Mouse (Mus musculus): ENCODE measurements around the gene P4ha2. TPM values are rescaled to one million over a fixed set of nuclear protein-coding genes. Genes with fewer than 3 reads are reported as not detected.

Gene P4ha2
- not detected for polyA plus RNA-seq (2017; shearing (Covaris generic))

GRCm38 (mm10) chr11:54100045-54100691, at the start of gene P4ha2:
P4ha2 (plus strand) TSS chr11:54100095.
- no peak for ATAC-seq

- ATAC-seq = no peak
Measured at GRCm38 (mm10) chr11:54050205-54050604, 49.7 kb upstream of the P4ha2 start.

DNA sequence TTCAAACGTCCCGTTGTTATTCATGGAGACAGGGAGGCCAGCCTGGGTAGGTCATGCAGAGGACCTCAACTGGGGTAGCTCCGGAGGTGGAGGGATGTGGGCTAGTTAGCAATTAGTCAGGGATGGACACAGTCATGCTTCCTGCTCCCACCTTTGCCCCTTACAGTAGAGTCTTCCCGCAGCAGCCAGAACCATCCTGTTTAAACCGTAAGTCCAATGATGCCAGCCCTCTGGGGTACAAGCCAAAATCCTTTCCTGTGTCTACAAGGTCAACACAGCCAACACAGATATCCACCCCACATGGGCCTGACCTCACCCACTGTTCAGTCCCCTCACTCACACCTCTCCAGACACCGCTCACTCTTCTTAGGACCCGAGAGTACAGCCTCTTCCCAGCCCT, 48.7 kb upstream of the P4ha2 start:
- no peak for ATAC-seq

DNA sequence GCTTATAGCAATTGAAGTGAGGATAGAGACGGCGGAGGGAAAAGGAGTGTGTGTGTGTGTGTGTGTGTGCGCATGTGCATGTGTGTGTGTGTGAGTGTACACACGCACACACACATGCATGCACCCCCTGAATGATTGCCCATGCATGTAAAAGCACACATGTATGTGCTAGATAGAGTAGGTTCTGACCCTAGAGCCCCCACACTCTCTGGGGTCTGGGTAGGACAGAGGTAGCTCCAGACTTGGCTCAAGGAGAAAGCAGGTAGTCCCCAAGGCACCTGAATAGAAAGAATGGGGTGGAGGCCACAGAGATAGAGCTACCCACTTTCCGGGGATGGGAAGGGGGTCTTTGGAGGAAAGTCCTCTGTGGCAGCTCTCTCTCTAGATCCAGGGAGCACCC, 47.8 kb upstream of the P4ha2 start:
- ATAC-seq = no peak

- no peak for ATAC-seq
Measured at GRCm38 (mm10) chr11:54053090-54053489, 46.8 kb upstream of the P4ha2 start.

DNA sequence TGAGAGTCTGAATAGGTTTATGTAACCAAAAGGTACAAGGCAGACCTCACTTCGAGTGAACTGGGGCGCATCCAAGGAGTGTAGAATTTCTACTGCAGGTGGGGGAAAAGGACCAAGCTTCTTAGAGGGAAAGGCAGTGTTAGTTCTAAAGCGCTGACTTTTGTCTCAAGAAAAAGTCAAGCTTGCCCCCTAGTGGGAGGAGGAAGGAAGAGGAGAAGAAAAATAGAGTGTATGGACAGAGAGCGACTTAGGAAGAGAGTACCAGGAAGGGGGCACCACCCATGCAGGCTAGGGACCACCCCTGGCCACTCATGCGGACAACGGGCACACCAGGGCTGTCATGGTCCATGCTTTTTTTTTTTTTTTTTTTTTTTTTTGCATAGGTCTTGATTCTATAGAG, 45.6 kb upstream of the P4ha2 start:
- no peak for ATAC-seq

GRCm38 (mm10) chr11:54056132-54056531, 43.8 kb upstream of the P4ha2 start:
- no peak for ATAC-seq

- ATAC-seq = no peak
Measured at GRCm38 (mm10) chr11:54057428-54057827, 42.5 kb upstream of the P4ha2 start.

DNA sequence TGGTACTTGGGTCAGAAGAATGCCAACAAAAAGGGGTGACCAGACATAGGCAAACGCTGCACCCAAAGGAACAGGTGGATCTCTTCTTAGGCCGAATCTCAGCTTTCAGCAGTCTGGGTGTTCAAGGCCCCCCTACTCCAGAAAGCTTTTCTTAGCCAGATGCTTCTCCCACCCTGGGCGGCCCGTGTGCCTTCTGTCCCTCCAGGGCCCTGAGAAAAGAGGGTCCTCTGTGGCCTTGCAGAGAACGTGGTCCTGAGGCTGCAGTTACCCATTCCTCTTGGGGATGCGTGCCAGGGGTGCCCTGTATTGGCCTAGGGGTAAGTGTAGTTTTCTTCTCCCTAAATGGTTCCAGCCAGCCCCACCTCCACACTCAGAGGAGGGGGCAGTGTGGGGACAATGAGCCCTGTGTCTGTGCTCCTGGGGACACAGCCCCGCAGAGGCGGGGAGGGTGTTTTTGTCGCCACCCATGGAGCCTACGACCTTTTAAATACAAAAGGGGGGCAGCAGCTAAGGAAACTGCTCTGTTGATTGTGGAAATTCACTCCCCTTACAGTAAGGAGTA, 41.8 kb upstream of the P4ha2 start:
- ATAC-seq = no peak

DNA sequence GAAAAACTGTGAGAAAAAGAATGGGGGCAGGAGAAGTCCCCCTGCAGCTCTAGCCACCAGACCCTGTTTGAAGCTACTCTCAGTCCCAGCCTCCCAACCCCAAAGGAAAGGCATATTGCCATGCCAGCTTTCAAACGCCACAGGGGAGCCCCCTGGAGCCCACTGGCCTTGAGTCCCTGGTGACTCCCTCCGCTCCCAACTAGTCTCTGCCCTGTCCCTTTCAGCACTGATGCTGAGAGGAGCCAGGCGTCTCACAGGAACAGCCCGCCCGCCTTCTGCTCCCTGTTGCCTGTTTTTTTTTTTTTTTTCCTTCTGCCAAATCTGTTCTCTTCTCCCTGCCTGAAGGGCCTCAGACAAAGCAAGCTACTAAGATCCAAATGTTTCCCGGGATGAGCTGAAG, 41.3 kb upstream of the P4ha2 start:
- no peak for ATAC-seq

GRCm38 (mm10) chr11:54059526-54059925, 40.4 kb upstream of the P4ha2 start:
- ATAC-seq = no peak

DNA sequence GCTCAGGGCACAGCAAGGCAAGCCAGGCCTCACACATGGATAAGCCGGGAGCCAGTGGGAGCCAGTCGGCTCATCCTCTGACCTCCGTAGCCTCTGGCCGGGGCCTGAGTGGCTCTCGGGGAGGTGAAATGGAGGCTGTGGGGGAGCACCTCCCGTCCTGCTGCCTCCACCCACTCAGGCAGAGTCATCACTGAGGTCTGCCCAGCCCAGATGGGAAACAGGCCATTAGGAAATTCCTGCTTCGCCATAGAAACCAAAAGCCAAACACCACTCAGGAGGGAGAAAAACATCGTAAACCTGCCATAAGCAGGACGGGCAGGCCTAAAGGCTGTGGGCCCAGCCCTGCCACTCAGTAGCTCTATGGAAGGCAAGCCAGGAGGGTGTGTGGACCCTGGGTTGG, 39.6 kb upstream of the P4ha2 start:
- ATAC-seq = no peak

GRCm38 (mm10) chr11:54062086-54062752, 37.7 kb upstream of the P4ha2 start:
- no peak for ATAC-seq

DNA sequence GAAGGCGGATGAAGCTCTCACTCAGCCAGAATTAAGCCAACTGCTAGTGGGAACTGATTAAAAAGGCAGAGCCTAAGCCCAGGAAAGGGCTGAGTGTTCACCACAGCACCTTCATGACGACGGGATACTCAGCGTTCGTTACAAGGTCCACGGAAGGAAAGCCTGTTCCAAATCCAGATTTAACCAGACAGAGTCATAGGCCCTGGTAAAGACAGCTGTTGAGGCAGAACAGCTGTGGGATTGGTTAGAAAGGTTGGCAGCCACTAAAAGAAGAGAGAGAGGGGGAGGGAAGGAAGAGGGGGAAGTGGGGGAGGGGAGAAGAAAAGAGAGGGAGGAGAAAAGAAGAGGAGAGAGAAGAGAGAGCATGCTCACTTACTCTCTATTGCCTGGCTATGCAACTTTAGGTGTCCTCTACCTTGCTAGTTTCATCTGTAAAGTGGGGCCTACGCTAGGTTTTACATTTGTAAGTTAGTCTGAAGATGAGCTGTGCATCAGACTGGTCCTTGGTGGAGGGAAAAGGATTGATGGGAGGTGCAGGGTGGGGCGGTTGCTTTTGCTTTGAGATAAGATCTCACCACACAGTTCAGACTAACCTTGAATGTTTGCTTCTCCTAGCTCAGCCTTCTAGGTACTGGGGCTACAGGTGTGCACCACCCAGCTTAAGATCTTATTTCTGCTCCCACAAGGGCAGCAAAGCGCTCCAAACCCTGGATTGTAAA, 37.0 kb upstream of the P4ha2 start:
- peak; percentile 52 for ATAC-seq

- ATAC-seq = no peak
Measured at GRCm38 (mm10) chr11:54063472-54063775, 36.5 kb upstream of the P4ha2 start.

DNA sequence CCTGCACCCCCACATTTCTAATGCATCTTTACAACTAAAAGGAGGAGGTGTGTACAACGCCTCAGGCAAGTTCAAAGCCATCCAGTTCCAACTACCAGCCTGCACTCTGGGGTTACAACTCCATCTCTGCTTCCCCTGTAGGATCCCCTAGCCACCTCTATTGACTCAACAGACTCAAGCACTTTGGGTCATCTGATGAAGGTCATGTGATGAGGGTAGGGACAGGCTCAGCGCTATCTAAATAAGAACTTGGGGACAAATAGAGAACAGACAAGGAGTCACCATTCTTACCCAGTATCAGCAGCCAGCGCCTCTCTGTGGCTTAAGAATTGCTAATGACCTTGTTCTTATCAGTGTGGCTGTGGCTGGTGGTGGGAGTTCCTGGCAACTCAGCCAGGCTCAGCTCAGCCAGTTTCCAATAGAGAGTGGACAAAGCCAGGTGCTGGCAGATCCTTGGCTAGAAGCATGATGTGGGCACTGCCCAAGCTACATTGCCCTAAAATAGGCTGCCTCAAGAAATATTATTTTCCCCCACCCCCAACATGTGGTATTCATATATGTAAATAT, 35.4 kb upstream of the P4ha2 start:
- no peak for ATAC-seq

- ATAC-seq = no peak
Measured at GRCm38 (mm10) chr11:54065106-54065914, 34.6 kb upstream of the P4ha2 start.

DNA sequence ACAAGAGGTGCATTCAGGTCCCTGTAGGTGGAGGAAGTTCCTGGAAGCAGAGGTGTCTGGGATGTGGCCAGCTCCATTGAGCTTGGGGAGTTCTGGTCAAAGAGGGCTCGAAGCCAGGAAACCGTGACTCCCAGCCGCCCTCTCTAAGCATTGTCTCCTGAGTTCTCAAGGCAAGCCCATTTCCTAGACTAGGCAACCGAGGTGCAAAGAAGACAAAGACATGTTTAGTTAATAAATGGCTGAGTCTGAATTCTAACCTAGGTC, 34.0 kb upstream of the P4ha2 start:
- ATAC-seq = no peak

- no peak for ATAC-seq
Measured at GRCm38 (mm10) chr11:54066400-54066799, 33.5 kb upstream of the P4ha2 start.

DNA sequence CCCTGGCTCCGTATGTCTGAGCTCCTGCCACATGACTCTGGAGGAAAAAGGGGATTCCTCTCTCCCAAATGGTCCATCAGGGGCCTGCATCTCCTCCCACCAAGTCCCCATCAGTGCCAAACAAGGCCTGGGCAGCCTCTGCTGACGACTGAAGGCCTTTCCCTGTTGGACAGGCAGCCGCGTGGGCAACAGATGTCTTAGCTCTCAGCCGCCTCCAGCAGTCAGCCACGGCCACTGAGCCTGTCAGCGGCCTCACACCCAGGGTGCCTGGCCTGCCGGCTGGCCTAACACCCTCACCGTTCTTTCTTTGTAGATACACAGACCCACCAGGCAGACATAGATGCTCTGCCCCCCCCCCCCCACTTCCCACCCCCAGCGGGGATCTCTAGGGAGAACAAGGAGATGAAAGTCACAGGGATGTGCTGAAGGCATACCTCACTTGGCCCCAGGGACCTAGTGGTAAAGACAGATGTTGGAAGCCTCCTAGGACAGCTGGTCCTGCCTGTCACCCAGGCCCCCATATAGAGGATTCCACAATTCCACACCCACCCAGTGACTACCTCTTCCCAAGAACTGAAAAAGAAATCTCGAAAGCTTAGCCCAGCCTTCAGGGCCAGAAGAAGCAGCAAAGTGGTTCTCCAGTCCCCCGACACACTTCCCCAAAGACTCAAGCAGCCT, 32.4 kb upstream of the P4ha2 start:
- ATAC-seq = no peak

GRCm38 (mm10) chr11:54067996-54068519, 31.8 kb upstream of the P4ha2 start:
- no peak for ATAC-seq

Measured in activated CD4-positive, CD25-positive, alpha-beta regulatory T cell, adult 4 months (primary cell).